Mouse (Mus musculus): Measurements from ENCODE around the gene Gnb1.
"Not testable (repeated sequence)": the region's sequence is repeated elsewhere in the genome, so short reads cannot be mapped to it uniquely, and the experiment has no call there.

Gene Gnb1

DNA sequence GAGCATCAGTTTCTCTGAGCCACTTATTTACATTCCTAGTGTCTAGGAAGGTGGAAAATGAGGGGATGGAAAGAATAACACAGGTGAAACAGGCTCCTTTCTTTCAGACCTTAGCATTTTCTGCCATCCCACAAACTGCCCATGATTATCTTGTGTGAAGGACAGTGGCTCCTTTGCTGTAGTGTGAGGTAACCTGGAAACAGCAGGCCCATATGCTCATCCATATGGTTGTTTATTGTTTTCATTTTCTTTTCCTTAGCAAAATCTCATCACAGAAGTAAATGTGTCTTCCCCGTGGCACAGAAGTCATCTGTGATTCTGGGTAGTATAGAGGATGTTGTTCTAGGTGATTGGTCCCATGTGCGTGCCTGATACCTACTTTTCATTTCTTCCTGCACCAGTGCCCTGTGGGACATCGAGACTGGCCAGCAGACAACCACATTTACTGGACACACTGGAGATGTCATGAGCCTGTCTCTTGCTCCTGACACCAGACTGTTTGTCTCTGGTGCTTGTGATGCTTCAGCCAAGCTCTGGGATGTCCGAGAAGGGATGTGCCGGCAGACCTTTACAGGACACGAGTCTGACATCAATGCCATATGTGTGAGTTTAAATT, 61.9 kb downstream of the Gnb1 start:
- no peak for DNase-seq (ENCODE audit: low spot score in 2 of 2)

DNA sequence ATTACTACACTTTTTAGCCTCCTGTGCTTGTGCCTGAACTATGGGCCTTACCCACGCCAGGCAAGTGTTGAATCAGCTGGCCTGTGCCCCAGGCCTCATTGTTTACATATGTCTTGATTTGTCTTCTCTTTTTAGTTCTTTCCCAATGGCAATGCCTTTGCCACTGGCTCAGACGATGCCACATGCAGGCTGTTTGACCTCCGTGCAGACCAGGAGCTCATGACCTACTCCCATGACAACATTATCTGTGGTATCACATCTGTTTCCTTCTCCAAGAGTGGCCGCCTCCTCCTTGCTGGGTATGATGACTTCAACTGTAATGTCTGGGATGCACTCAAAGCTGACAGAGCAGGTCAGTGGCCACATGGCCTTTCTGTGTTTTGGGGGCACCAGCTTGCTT, 63.7 kb downstream of the Gnb1 start:
- no peak for DNase-seq (ENCODE audit: low spot score in 2 of 2)

DNA sequence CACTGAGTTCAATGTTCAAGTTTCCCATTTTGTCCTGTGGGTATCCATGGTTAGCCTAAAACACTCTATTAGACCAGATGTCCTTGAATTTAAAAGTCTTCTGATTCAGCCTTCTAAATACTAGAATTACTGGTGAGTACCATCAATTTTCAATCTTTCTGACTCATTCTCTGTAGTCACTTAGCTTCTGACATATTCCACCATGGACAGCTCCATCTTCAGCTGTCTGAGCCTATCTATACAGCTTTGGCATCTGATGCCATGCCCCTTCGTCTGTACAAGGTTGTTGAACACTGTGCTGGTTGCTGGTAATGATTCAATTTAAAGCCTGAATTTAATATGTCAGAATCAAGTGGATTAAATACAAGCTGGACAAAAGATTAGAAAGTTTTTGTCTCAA, 64.3 kb downstream of the Gnb1 start:
- DNase-seq (ENCODE audit: low spot score in 2 of 2): no peak

DNA sequence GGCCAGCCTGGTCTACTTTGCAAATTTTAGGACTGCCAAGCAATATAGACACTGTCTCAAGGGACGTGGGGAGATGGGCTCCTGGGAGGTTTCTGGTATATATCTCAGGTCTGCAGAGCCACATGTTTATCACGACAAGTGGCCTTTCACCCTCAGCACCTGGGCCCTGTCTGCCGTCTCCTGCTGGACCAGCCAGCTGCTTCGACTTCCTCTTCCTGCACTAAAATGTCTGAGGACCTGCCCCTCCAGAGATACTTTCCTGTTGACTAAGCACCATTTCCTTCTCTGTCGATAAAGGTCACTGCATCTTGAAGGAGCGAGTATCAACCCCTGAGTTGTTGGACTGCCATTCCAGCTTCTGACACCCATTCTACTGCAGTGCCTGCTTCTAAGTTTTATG, 68.3 kb downstream of the Gnb1 start:
- DNase-seq (ENCODE audit: low spot score in 2 of 2): no peak

DNA sequence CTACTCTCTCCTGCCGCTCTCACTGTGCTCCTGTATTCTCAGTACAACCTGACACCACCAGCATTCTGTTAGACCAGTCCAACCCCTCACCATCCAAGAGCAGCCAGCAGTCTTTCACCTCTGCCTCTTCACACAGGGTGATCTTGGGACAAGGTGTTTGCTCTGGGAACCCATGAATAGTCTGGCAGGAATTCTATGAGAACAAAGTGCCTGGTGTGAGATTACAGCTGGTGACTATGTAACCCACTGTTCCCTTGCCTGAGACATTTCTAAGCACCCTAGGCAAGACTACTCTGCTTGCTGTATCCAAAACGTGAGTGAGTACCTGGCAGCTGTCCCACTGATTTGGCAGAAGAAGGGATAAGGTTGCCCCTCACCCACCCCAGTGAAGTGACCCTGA, 69.8 kb downstream of the Gnb1 start:
- DNase-seq (ENCODE audit: low spot score in 2 of 2): no peak

DNA sequence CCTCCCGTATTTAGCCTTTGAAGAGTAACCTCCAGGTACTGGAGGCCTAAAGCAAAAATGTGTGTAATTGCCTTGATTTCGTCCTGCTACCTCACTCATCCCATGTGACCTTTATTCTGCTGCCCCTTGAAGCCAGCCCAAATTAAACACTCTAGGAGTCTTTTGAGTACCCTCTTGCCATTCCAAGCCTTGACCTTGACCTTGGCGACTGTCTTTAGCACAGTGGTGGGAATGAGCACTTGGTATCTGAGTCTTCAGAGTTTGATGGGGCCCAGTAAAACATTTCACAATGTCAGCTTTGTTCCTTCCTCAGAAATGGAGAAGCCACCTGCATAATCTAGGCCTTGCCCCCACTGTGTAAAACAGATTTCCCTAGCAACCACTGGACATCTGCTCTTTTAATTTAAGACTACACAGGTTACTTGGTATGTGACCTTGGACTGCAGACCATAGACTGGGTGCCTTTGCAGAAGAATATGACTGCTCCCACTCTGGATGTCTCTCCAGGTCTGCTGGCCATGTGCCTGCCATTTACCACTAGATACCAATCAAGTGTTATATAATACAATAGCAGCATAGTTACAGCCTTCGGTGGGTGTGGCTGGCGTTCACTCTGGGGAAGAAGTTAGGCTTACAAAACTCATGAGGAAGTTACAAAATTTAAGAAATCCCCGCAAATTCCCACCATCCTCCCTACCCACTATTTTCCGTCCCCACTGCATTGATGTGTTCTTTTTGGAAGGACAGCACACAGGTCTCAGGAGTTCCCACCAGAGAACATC, 70.7 kb downstream of the Gnb1 start, which contains the start of gene Nadk:
Gene Nadk, plus strand, starts transcription at position 718 of the 782 bp plus-strand sequence.
- no peak for DNase-seq (ENCODE audit: low spot score in 2 of 2)

DNA sequence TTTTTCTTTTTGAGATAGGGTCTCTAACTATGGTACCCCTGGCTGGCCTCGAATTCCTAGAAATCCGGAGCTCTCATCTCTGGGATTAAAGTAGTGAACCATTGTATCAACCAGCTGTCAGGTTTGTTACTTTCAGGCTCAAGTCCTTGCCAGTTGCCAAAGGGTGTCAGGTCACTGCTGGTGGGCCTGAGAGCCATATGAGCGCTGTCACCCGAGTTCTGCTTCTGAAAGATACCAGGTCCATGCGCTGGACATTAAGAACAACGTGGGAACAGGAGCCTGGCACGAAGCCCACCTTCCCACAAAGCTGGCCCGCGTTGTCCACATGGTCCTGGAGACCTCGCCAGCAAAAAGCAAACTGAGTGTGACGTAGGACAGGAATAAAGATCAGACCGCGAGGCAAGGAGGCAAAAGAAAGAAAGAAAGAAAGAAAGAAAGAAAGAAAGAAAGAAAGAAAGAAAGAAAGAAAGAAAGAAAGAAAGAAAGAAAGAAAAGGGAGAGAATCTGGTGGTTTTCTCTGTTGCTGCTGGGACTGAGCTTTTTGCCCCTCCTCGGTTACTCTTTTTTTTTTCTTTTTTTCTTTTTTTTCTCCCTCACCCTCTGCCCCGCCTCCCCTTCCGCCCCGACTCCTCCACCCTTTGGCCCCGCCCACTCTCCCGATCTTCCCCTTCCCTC, 71.7 kb downstream of the Gnb1 start:
- peak in 1 of 2 experiments; percentile 24 for DNase-seq (ENCODE audit: low spot score in 2 of 2)

DNA sequence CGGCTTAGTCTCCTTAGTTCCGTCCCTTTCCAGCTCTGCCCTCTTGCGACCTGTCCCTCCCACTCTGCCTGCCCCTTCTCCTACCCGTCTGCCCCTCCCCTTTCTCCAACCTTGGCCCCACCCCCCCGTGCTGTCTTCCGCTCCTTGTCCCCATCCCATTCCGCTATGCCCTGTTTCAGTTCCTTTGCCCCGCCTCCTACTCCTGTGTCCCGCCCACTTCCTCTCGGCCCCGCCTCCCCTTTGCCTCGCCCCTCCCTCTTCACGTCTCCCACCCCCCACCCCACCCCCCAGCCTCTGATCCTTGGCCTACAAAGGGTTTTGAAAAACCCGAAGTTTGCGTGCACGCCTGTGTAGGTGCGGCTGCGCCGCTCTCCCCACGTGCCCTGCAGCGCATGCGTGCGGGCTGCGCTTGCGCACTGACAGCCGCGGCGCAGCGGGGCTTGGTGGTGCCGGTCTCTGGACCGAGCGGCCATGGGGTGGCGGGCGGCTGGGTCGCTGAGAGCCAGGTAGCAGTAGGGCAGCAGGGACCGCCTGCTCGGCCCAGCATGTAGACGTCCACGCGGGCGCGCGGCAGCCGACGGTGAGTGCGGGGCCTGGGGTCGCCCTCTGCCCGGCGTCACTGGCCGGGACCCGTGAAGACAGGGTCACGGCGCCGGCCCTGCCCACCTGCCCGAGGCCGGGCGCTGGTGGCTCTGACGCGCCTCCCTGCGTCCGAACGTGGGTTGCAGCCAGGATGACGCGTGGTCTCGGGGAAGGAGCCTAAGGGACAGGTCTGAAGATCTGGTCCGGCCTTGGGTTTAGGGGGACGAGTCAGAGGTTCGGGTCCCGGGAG, 72.5 kb downstream of the Gnb1 start:
- peak; percentile 93 to 94 for DNase-seq (ENCODE audit: low spot score in 2 of 2)

DNA sequence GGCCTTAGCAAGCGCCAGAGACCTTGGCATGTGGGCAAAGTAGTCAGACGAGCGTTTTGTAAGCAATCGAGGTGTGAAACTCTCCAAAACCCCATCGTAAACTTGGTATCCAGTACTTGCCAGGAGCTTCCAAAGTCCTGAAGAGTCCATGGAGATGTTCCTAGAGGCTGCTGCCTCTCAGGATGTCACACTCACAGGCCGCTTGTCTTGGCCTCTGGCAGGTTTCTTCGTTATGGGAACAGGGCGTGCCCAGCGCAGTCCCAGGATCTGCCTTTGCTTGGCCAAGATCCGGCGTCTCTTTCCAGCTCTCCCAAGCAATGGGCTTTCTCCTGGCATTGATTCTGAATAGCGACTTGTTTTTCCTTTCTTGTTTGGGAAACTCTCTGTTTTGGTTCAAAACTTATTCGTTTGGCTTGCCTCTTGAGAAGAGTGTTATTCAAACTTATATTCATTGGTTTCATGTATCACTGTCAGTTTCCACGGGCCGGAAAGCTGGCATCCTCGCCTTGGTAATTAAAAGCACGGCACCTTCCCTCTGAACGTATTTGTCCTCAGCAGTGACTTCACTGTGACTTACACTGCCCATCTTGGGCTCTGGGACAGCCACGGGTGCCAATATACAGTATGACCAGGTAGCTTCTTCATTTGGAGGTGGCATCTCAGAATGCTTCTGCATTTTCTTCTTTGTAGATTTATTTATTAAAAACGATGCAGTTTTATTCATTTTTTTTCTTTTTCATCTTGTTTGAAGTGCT, 73.3 kb downstream of the Gnb1 start:
- DNase-seq (ENCODE audit: low spot score in 2 of 2): no peak

DNA sequence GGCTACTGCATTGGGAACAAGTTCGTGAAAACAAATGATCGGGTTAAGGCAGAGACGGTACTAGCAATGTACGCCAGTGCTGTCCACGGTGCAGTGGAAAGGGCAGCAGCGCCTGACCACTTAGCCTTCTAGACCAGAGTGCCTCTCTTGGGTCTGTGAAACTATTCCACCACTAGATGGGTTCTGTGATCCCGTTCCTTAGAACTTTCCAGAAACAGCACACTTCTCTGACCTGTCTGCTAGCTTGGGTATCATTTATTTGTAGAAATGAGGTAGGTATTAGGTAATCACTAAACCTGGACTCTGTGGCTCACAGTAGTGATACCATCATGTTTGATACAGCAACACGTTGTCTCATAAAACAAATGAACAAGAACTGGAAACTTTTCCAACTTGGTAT, 75.4 kb downstream of the Gnb1 start:
- DNase-seq (ENCODE audit: low spot score in 2 of 2): no peak

DNA sequence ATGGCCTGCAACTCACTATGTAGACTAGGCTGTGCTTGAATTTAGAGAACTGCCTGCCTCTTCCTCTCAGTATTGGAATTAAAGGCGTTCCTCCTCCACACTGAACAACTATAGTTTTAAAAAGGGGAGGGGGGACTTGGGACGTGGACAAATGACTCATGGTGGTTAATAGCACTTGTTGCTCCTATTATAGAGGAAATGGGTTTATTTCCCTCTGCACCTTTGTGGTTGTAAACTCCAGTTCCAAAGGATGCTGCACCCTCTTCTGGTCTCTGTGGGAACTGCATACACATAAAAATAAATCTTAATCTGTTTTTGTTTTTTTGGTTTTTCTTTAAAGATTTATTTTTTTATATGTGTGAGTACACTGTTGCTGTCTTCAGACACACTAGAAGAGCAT, 77.0 kb downstream of the Gnb1 start:
- DNase-seq (ENCODE audit: low spot score in 2 of 2): no peak

DNA sequence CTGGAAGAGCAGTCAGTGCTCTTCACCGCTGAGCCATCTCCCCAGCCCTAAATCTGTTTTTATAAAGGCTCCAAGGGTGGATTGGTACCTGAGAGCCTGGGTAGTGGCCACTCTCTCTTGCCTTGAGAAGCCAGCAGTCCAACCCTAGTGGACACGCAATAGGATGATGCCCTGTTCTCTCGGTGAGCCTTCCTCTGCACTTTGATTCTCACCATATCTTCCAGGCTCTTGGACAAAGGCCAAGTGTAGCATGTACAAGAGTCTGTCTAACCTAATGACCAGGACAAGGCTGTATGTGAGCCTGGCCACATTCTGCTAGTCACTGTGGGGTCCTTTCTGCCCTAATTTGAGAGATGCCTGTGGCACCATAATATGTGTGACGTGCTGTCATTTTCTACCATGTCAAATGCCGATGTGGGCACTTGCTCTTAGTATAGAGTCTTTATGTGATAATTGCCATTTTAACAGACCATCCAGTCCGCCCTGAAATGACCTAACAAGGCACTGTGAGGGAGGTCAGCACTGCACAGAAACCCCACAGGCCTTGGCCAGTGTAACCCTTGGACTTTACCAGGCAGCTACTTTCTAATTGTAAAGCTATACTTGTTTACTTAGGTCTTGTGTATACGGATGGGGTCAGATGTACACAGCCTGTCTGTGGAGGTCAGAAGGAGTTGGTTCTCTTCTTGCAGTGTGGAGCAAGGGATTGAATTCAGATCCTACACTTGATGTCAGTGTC, 77.6 kb downstream of the Gnb1 start:
- DNase-seq (ENCODE audit: low spot score in 2 of 2): no peak

DNA sequence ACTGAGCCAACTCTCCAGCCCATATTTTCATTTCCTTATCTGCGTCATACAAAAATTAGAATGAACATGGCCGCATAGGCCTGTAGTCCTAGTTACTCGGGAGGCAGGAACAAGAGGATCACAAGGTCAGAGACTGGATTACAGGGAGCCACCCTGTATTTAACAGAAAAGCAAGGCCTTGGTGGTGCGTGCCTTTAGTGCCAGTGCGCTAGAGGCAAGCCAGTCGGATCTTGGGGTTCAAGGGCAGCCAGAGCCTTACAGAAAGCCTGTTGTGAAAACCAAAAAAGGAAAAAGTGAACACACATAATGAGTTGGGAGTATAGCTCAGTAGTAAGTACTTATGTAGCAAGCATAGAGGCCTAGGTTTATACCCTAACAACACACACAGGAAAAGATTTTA, 78.7 kb downstream of the Gnb1 start:
- no peak for DNase-seq (ENCODE audit: low spot score in 2 of 2)

DNA sequence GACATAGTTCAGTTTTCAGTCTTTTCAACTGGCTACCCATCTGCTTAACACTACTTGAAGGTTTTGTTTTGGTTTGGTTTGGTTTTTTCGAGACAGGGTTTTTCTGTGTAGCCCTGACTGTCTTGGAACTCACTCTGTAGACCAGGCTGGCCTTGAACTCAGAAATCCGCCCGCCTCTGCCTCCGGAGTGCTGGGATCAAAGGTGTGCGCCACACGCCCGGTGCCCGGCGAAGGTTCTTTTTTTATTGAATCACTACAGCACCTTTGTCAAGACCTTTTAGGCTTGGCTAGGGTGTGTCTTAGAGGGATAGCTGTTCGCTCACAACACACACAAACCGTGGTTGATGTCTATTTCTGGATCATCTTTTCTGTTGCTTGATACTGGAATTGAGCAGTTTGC, 79.2 kb downstream of the Gnb1 start:
- DNase-seq (ENCODE audit: low spot score in 2 of 2): not testable (repeated sequence)

DNA sequence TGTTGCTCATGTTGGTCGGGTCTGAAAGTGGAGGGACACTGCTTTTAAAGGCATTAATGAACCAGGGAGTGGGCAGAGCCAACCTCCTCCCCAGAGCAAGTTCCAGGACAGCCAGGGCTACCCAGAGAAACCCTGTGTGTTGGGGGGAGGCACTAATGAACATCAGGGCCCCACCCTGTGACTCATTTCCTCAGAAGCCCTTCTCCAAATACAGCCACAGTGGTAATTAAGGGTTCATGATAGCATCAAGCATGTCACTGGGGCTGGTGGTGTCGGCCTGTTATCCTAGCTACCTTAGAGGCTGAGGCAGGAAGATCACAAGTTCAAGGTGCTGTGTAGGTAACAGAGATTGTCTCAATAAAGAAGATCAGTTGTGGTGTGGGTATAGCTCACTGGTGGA, 80.3 kb downstream of the Gnb1 start:
- DNase-seq (ENCODE audit: low spot score in 2 of 2): no peak

DNA sequence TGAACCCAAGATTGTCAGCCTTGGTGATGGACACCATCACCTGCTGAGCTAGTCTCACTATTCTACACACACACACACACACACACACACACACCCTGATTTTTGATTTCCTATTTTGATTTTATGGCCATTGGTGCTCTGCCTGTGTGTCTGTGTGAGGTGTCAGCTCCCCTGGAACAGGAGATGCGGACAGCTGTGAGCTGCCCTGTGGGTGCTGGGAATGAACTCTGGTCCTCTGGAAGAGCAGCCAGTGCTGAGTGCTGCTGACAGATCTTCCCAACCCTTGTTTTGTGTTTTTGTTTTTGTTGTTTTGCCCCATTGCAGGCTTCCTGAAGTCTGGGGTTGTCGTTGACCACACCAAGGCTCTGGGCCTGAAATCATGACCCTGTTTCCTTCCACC, 82.0 kb downstream of the Gnb1 start:
- DNase-seq (ENCODE audit: low spot score in 2 of 2): no peak

DNA sequence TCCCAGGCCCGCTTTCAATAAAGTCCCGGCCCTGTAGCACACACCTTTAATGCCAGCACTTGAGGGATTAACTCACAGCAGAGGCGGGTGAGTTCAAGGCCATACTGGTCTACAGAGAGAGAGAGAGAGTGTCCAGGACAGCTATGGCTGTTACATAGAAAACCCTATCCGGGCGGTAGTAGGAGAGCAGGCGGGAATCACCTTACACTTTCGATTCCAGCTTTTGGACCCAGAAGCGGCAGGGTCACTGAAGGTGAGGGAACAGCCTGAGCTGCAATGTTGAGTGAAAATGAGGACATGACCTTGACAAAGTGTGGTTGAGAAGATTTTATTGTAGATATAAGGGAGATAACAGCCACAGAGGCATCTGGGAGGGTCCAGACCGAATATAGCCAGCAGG, 82.7 kb downstream of the Gnb1 start:
- no peak for DNase-seq (ENCODE audit: low spot score in 2 of 2)

DNA sequence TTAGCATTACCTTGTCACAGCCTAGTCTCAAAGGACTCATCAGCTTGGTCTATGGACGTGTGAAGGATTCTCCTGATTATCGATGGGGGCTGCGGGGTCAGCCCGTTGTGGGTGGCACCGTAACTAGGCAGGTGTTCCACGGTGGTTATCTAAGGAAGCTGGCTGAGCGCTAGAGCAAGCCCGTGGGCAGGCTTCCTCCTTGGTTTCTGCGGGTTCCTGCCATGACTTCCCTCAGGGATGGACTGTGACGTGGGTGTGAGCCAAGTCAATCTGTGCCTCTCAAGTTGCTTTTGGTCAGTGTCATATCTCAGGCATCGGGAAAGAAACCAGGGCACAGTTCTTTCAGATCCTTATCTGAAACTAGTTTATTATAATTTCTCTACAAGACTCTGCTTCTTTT, 83.8 kb downstream of the Gnb1 start:
- no peak for DNase-seq (ENCODE audit: low spot score in 2 of 2)

DNA sequence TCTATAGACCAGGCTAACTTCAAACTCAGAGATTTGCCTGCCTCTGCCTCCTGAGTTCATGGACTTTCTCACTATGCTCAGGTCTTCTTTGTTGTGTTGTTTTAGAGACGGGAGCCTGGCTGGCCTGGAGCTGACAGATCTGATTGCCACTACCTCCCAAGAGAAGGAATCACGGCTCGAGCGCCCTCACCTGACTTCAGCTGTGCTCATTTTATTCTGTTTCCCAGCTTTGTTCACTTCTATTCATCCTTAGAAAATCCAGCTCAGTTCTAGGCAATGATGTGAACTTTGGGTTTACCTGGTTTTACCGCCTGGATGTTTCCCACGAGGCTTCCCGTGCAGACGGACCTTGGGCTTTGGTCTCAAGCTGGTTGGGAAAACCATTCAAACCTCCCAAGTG, 84.4 kb downstream of the Gnb1 start:
- no peak for DNase-seq (ENCODE audit: low spot score in 2 of 2)

DNA sequence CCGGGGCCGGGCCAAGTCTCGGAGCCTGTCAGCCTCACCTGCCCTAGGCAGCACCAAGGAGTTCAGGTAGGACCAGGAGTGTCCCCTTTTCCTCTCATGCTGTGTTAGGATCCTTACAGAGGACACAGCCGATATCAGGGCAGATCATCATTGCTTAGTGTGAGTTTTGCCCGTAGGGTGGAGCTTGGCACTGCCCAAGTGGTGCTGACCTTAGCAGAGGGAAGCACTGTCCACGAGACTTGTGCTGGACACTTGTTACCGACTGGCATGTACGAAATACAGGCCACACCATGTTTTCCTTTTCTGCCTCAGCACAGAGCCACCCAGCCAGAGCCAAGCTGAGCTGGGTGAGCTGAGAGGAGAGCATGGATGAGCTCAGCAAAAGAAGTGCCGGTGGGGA, 86.0 kb downstream of the Gnb1 start:
- no peak for DNase-seq (ENCODE audit: low spot score in 2 of 2)

DNA sequence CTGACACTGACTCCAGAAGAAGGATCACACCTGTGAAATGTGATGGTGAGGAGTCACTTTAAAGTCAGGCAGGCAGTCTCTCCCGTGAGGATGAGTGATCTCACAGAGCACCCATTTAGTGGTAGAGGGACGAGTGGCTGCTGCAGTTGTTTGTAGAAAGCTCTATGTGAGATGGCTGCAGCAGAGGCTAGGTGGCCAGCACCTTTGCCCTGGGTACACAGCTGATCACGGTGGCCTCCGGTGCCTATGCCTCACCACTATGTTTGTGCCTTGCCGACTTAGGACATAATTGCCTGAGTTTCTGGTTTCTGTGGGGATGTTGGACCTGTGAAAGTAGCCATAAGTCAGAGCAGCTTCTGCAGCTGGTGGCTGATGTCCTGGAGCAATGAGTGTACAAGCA, 86.6 kb downstream of the Gnb1 start:
- no peak for DNase-seq (ENCODE audit: low spot score in 2 of 2)

Measured in spleen, postnatal 14 days (tissue).